Mouse (Mus musculus) liver, embryonic 11.5 days (tissue): ENCODE measurements around the gene Axin2. TPM values are rescaled to one million over a fixed set of nuclear protein-coding genes. Genes with fewer than 3 reads are reported as not detected.

Experiments used
- ATAC-seq: fragments of 200-750 bp; cut with Nextera tagmentation; replicated peaks from 2 replicates; pipeline ENCODE4 v1.8.0; 2017; ENCODE audit warnings: moderate number of reproducible peaks, mild to moderate bottlenecking, moderate TSS enrichment, moderate library complexity; ENCODE audit not compliant: low FRiP score
- DNase-seq: peaks from one replicate; pipeline ENCODE4 v3.0.0-alpha.2; 2017; ENCODE audit warnings: low spot score
- H3K27ac ChIP-seq: fragments of 300-500 bp; sonication (generic); 2 replicates; pipeline ENCODE4 v1.5.1; 2014; ENCODE audit warnings: mild to moderate bottlenecking, low read depth, low read length, control low read depth
- H3K27me3 ChIP-seq: fragments of 300-500 bp; sonication (generic); replicated peaks from 2 replicates; pipeline ENCODE4 v1.6.1; 2014; ENCODE audit warnings: low read length, mixed read lengths; ENCODE audit not compliant: control insufficient read depth, insufficient read depth
- H3K36me3 ChIP-seq: fragments of 300-500 bp; sonication (generic); 2 replicates; pipeline ENCODE4 v1.6.1; 2014; ENCODE audit warnings: mild to moderate bottlenecking, low read length, moderate library complexity, mixed read lengths; ENCODE audit not compliant: control insufficient read depth, insufficient read depth
- H3K4me1 ChIP-seq: fragments of 300-500 bp; sonication (generic); replicated peaks from 2 replicates; pipeline ENCODE4 v1.6.1; 2014; ENCODE audit warnings: low read length, mixed read lengths; ENCODE audit not compliant: control insufficient read depth, insufficient read depth
- H3K4me2 ChIP-seq: fragments of 300-500 bp; sonication (generic); 2 replicates; pipeline ENCODE4 v1.6.1; 2014; ENCODE audit warnings: mild to moderate bottlenecking, control low read depth, moderate library complexity
- H3K4me3 ChIP-seq: fragments of 300-500 bp; sonication (generic); 2 replicates; pipeline ENCODE4 v1.5.1; 2014; ENCODE audit warnings: low read depth, low read length, control low read depth
- H3K9ac ChIP-seq: fragments of 300-500 bp; sonication (generic); 2 replicates; pipeline ENCODE4 v1.6.1; 2014; ENCODE audit warnings: low read depth, low read length, control low read depth
- H3K9me3 ChIP-seq: fragments of 300-500 bp; sonication (generic); 2 replicates; pipeline ENCODE4 v1.6.1; 2016; ENCODE audit warnings: low read length, inconsistent platforms, mixed read lengths; ENCODE audit not compliant: control insufficient read depth
- WGBS: fragments of 180-500 bp; shearing (Covaris S2); extraction: QIAGEN DNeasy Blood & Tissue Kit; methylation state at CpG from one replicate; pipeline ENCODE4 v1.1.7; 2014; 5-methylcytosine and 5-hydroxymethylcytosine counted together
- polyA plus RNA-seq: library from polyadenylated mRNA; unstranded; fragments of >200 nt; fragmentation: Nextera tagmentation; extraction: Ambion mirVana; gene quantifications from 2 replicates; pipeline ENCODE4 v1.2.1, GENCODE M21; 2014

Gene Axin2
- polyA plus RNA-seq, 1 experiment from 2014 or later, result 2.3 TPM

GRCm38 (mm10) chr11:108923781-108924180 lies 3.6 kb downstream of the Axin2 start:
- Histone ChIP-seq H3K27me3 (peaks cover 54% of the 10 kb centered on the region), H3K27ac (no peak overlapping the region), H3K36me3 (no peaks in the 10 kb centered on the region), H3K9ac (no peak overlapping the region), H3K4me2 (peak overlapping the region; percentile 88), H3K9me3 (no peaks in the 10 kb centered on the region), H3K4me1 (peaks cover 7% of the 10 kb centered on the region), H3K4me3 (peak overlapping the region; percentile 72; the same call in 1 of the 2 replicates)
- ATAC-seq, result no peak
- WGBS, result 27% methylated on average over 13 of the region's 13 CpGs
- DNase-seq, result no peak

DNA sequence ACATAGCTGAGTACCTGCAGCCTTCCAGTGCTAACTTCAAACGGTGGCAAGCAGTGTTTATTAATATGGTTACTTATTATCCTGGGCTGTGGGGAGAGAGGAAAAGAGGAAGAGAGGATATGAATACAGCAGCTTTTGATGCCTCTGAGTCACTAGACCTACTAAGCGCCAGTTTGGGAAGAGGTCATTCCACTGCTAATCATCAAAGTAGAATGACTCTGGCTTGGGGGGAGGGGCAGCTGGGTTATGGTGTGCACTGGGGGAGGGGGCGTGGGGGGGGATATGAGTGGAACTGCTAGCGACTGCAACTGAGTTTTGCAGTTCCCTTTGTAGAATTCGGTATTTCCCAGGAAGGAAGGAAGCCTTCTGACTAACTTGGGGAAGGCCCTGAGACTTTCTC lies 4.2 kb downstream of the Axin2 start:
- H3K4me3 ChIP-seq, result 0 out of 2 replicates have a peak overlapping the region, but pooled peaks have one; percentile 3
- no peak for ATAC-seq
- DNase-seq, result no peak
- no peak overlapping the region for H3K9ac ChIP-seq
- H3K4me1 ChIP-seq, result peaks cover 7% of the 10 kb centered on the region
- no peaks in the 10 kb centered on the region for H3K36me3 ChIP-seq
- no peak overlapping the region for H3K27ac ChIP-seq
- WGBS, result 8% methylated on average over 5 of the region's 5 CpGs
- H3K4me2 ChIP-seq, result peak overlapping the region; percentile 33
- peaks cover 50% of the 10 kb centered on the region for H3K27me3 ChIP-seq
- no peaks in the 10 kb centered on the region for H3K9me3 ChIP-seq

GRCm38 (mm10) chr11:108925202-108925601 lies 5.1 kb downstream of the Axin2 start:
- H3K4me3 ChIP-seq, result no peak overlapping the region
- H3K4me1 ChIP-seq, result peaks cover 7% of the 10 kb centered on the region
- no peak overlapping the region for H3K4me2 ChIP-seq
- no peak overlapping the region for H3K9ac ChIP-seq
- DNase-seq (peak; percentile 64), ATAC-seq (no peak)
- H3K27me3 ChIP-seq, result peaks cover 49% of the 10 kb centered on the region
- H3K27ac ChIP-seq, result no peak overlapping the region
- no peaks in the 10 kb centered on the region for H3K9me3 ChIP-seq
- H3K36me3 ChIP-seq, result no peaks in the 10 kb centered on the region
- WGBS, result 17% methylated on average over 6 of the region's 6 CpGs

GRCm38 (mm10) chr11:108925826-108926225 lies 5.7 kb downstream of the Axin2 start:
- Histone ChIP-seq H3K4me3 (no peak overlapping the region), H3K4me2 (no peak overlapping the region), H3K4me1 (peaks cover 7% of the 10 kb centered on the region)

DNA sequence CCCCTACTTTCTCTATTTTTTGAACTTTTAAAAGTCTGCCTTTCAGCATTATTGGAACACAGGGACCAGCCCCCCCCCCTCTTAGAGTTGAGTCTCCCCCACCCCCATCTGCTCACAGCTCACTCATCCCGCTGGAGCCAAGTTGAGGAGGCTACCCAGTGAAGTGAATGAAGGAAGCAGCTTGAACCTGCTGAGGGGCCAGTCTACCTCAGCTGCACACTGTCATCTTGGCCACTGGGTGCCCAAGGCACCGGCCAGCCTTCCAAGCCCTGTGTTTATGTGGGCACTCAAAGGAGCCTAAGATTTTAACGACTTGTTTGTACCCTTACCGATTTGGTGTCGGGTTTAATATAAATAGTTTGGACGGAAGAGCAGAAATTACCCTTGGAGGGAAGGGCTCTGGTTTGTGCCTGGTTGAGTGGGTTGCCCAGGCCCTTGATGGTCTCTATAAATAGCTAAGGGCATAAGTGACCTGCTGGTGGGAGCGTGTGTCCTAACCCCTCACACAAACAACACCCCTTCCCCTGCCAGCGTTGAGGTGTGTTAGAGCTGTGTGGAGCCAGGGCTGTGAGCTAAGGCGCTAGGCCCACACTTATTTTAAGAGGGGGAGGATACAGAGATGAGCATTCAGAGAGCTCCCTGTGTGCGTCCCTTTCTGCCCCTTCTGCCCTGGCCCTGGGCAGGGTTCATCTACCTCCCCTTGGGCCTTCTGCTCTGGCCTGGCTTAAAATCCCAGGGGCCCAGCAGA lies 6.4 kb downstream of the Axin2 start:
- Histone ChIP-seq H3K4me2 (no peak overlapping the region), H3K27ac (no peak overlapping the region), H3K9me3 (no peaks in the 10 kb centered on the region), H3K4me1 (peaks cover 7% of the 10 kb centered on the region), H3K9ac (no peak overlapping the region), H3K27me3 (peaks cover 36% of the 10 kb centered on the region), H3K36me3 (no peaks in the 10 kb centered on the region), H3K4me3 (no peak overlapping the region)
- 69% methylated on average over 10 of the region's 10 CpGs for WGBS
- DNase-seq (no peak), ATAC-seq (no peak)

More at GRCm38 (mm10) chr11:108925826-108926225, 5.7 kb downstream of the Axin2 start:
- peaks cover 43% of the 10 kb centered on the region for H3K27me3 ChIP-seq
- H3K9me3 ChIP-seq, result no peaks in the 10 kb centered on the region
- H3K27ac ChIP-seq, result no peak overlapping the region
- ATAC-seq, result no peak
- H3K9ac ChIP-seq, result no peak overlapping the region
- no peaks in the 10 kb centered on the region for H3K36me3 ChIP-seq
- DNase-seq, result no peak
- WGBS, result 76% methylated on average over 9 of the region's 9 CpGs

DNA sequence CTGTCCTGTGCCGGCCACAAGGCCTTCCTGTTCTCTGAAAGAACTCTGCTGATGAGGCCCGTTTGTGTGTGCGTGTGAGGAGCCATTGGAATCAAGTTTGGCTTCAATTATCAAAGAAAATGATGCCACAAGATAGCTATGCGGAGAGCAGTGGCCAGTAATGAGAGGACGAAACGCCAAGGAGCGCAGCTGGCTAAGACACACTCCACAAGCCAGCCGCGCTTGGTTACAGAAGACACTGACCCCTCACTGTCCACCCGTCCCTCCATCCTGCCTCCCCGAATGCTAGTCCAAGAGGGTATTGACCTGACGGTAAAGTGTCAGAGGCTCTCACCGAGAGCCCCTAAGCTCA lies 6.9 kb downstream of the Axin2 start:
- Histone ChIP-seq H3K4me2 (no peak overlapping the region), H3K9me3 (no peaks in the 10 kb centered on the region), H3K4me1 (peaks cover 7% of the 10 kb centered on the region), H3K27ac (no peak overlapping the region), H3K9ac (no peak overlapping the region), H3K27me3 (peaks cover 31% of the 10 kb centered on the region), H3K4me3 (no peak overlapping the region), H3K36me3 (no peaks in the 10 kb centered on the region)
- ATAC-seq (no peak), DNase-seq (no peak)
- 74% methylated on average over 13 of the region's 13 CpGs for WGBS

DNA sequence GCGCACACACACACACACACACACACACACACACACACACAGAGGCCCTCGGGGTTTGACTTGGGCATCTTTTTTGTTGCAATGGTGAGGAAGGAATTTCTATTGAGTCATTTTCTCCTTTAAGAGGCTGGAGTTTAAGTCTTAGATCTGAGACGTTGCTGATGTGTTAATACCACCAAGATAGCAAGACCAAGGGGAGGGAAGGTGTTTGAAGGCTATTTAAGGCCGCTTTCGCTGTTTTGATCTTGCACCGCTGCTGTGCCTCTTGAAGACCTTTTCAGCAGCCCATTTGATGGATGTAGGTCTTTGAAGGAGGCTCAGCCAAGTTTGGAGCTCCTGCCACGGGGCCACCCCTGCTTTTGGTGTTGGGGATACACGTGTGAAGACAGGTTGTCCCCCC lies 7.9 kb downstream of the Axin2 start:
- Histone ChIP-seq H3K9me3 (no peaks in the 10 kb centered on the region), H3K36me3 (peaks cover 6% of the 10 kb centered on the region; the same call in 1 of the 2 replicates), H3K4me3 (no peak overlapping the region), H3K9ac (no peak overlapping the region), H3K4me2 (no peak overlapping the region), H3K27ac (no peak overlapping the region), H3K4me1 (peaks cover 7% of the 10 kb centered on the region), H3K27me3 (peaks cover 20% of the 10 kb centered on the region)
- DNase-seq (no peak), ATAC-seq (no peak)
- WGBS, result 55% methylated on average over 8 of the region's 8 CpGs

DNA sequence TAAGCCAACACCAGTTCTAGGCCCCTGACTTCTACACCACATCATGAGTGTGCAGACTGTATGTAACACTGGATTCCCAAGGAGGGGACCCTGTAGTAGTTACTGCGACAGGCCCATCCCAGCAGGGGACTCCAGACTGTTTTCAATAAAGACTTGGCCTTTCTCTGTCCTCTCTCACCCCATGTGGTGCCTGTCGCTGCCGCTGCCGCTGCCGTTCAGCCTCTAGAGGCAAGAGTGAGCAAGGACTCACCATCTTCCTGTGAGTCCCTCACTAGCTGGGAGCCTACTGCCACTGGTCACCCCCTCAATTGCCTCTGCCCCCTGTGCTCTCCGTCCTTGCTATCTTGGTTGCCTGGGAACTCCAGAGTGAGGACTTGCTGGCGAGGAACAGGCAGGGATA lies 8.6 kb downstream of the Axin2 start:
- Histone ChIP-seq H3K27me3 (peaks cover 14% of the 10 kb centered on the region), H3K9ac (no peak overlapping the region), H3K4me1 (peaks cover 7% of the 10 kb centered on the region), H3K27ac (no peak overlapping the region), H3K4me3 (no peak overlapping the region), H3K9me3 (no peaks in the 10 kb centered on the region), H3K4me2 (no peak overlapping the region), H3K36me3 (peaks cover 9% of the 10 kb centered on the region)
- WGBS, result 37% methylated on average over 7 of the region's 7 CpGs
- no peak for ATAC-seq
- no peak for DNase-seq

- H3K9ac ChIP-seq, result no peak overlapping the region
- peaks cover 9% of the 10 kb centered on the region for H3K36me3 ChIP-seq
- H3K27me3 ChIP-seq, result peaks cover 10% of the 10 kb centered on the region
- H3K9me3 ChIP-seq, result no peaks in the 10 kb centered on the region
- H3K4me3 ChIP-seq, result no peak overlapping the region
- H3K4me1 ChIP-seq, result peaks cover 7% of the 10 kb centered on the region
- no peak for DNase-seq
- ATAC-seq, result no peak
- H3K4me2 ChIP-seq, result no peak overlapping the region
- 67% methylated on average over 4 of the region's 4 CpGs for WGBS
- H3K27ac ChIP-seq, result no peak overlapping the region
These were observed 9.0 kb downstream of the Axin2 start for GRCm38 (mm10) chr11:108929176-108929575.
